Mouse (Mus musculus) midbrain, embryonic 16.5 days (tissue): ENCODE measurements around the gene Znrf1. TPM values are rescaled to one million over a fixed set of nuclear protein-coding genes. Genes with fewer than 3 reads are reported as not detected.
A peak's percentile ranks its signal among the peaks of the same experiment; 100 is the strongest.

Experiments used
- ATAC-seq: fragments of 200-750 bp; cut with Nextera tagmentation; 2 replicates; pipeline ENCODE4 v1.8.0; 2017; ENCODE audit warnings: moderate TSS enrichment
- H3K27ac ChIP-seq: fragments of 300-500 bp; sonication (generic); 2 replicates; pipeline ENCODE4 v1.5.1; 2014; ENCODE audit warnings: mild to moderate bottlenecking, low read length, mixed read lengths
- H3K27me3 ChIP-seq: fragments of 300-500 bp; sonication (generic); 2 replicates; pipeline ENCODE4 v1.6.1; 2014; ENCODE audit warnings: low read depth, low read length, mixed read lengths; ENCODE audit not compliant: control insufficient read depth, insufficient read depth
- H3K36me3 ChIP-seq: fragments of 300-500 bp; sonication (generic); 2 replicates; pipeline ENCODE4 v1.6.1; 2014; ENCODE audit warnings: mild to moderate bottlenecking, low read length, moderate library complexity, mixed read lengths; ENCODE audit not compliant: control insufficient read depth, insufficient read depth
- H3K4me1 ChIP-seq: fragments of 300-500 bp; sonication (generic); 2 replicates; pipeline ENCODE4 v1.6.1; 2014; ENCODE audit warnings: mild to moderate bottlenecking, low read length, mixed read lengths; ENCODE audit not compliant: control insufficient read depth, insufficient read depth
- H3K4me2 ChIP-seq: fragments of 300-500 bp; sonication (generic); 2 replicates; pipeline ENCODE4 v1.6.1; 2014; ENCODE audit warnings: mild to moderate bottlenecking, low read length, mixed read lengths
- H3K4me3 ChIP-seq: fragments of 300-500 bp; sonication (generic); 2 replicates; pipeline ENCODE4 v1.5.1; 2014; ENCODE audit warnings: low read depth, mild to moderate bottlenecking, low read length, moderate library complexity, mixed read lengths
- H3K9ac ChIP-seq: fragments of 300-500 bp; sonication (generic); 2 replicates; pipeline ENCODE4 v1.6.1; 2014; ENCODE audit warnings: low read depth, low read length, mixed read lengths
- H3K9me3 ChIP-seq: fragments of 300-500 bp; sonication (generic); replicated peaks from 2 replicates; pipeline ENCODE4 v1.6.1; 2014; ENCODE audit warnings: mild to moderate bottlenecking, low read length, mixed read lengths; ENCODE audit not compliant: control insufficient read depth, poor library complexity, severe bottlenecking
- WGBS: fragments of 180-500 bp; shearing (Covaris S2); extraction: QIAGEN DNeasy Blood & Tissue Kit; methylation state at CpG from one replicate; pipeline ENCODE4 v1.1.7; 2014; 5-methylcytosine and 5-hydroxymethylcytosine counted together
- polyA plus RNA-seq: library from polyadenylated mRNA; unstranded; fragments of >200 nt; fragmentation: Nextera tagmentation; extraction: Ambion mirVana; gene quantifications from 2 replicates; pipeline ENCODE4 v1.2.1, GENCODE M21; 2015

The Znrf1 gene
- polyA plus RNA-seq, 1 experiment from 2014 or later, result 73.4 TPM

- WGBS, result 32% methylated on average over 2 of the region's 2 CpGs
- Histone ChIP-seq H3K36me3 (peaks cover 5% of the 10 kb centered on the region; the same call in 1 of the 2 replicates), H3K27ac (no peak overlapping the region), H3K4me3 (no peak overlapping the region), H3K9me3 (no peaks in the 10 kb centered on the region), H3K9ac (no peak overlapping the region), H3K4me1 (no peaks in the 10 kb centered on the region), H3K4me2 (no peak overlapping the region), H3K27me3 (no peaks in the 10 kb centered on the region)
- no peak for ATAC-seq
Measured at GRCm38 (mm10) chr8:111508566-111508965, 27.3 kb upstream of the Znrf1 start.

DNA sequence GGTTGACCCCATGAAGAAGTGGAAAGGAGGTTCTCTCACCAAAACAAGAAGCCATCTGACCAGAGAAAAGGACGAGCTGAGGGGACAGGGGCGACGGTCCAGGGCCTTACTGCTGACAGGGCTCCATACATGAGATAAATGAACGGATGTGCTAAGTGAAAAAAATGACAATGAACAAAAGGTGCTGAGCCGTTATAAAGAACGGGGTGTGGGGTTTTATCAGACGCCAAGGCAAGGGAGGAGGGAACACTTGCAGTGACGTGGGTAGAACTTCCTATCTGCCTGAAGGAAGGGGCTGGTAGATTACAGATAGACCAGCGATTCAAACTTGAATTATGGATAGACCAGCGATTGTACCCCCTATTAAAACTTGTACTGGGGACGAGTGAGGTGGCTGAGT, 26.6 kb upstream of the Znrf1 start:
- Histone ChIP-seq H3K36me3 (peaks cover under 1% of the 10 kb centered on the region; the same call in 1 of the 2 replicates), H3K4me1 (no peaks in the 10 kb centered on the region), H3K27me3 (no peaks in the 10 kb centered on the region), H3K27ac (no peak overlapping the region), H3K4me2 (no peak overlapping the region), H3K9ac (no peak overlapping the region), H3K4me3 (no peak overlapping the region), H3K9me3 (no peaks in the 10 kb centered on the region)
- no peak for ATAC-seq
- 91% methylated on average over 11 of the region's 11 CpGs for WGBS

DNA sequence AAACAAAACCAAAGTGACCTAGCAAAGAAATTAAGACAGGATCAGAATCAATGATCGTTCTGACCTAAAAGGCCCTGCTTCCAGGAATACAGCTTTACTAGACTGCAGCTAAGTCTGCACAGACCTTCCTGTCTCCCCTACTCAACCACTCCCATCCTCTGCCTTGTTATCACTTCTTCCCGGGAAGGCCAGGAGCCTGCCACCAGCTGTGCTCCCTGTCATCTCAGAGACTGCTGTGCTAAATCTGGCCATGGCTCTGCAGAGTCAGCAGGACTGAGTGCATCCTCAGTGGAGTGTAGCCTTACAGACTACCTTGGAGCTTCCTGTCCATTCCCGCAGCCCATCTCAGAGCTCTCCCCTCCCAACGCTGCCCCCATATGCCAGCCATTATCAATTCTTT, 25.5 kb upstream of the Znrf1 start:
- no peaks in the 10 kb centered on the region for H3K9me3 ChIP-seq
- no peak overlapping the region for H3K4me2 ChIP-seq
- H3K4me3 ChIP-seq, result no peak overlapping the region
- H3K36me3 ChIP-seq, result no peaks in the 10 kb centered on the region
- H3K27ac ChIP-seq, result no peak overlapping the region
- H3K9ac ChIP-seq, result no peak overlapping the region
- 77% methylated on average over 4 of the region's 4 CpGs for WGBS
- no peaks in the 10 kb centered on the region for H3K4me1 ChIP-seq
- no peaks in the 10 kb centered on the region; the same call in 1 of the 2 replicates for H3K27me3 ChIP-seq
- no peak for ATAC-seq

DNA sequence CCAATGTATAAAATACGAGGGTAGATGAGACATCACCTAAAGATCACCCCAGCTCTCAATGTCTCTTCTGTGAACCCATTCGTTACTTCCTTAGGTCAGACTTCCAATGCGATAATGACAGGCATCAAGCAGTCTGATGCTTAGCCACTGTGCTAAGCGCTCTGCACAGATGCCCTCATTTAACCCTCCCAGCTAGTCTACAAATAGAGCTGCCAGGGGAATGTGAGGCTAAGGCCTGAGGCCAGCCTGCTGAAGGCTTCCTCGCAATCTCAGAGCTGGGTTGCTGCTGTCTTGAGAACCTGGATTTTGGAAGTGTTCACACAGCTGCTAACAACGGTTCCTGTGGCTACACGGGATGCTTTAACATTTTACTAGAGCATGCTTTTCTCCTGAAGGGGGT, 23.0 kb upstream of the Znrf1 start:
- H3K4me3 ChIP-seq, result no peak overlapping the region
- no peak overlapping the region for H3K27ac ChIP-seq
- 69% methylated on average over 7 of the region's 7 CpGs for WGBS
- H3K9me3 ChIP-seq, result no peaks in the 10 kb centered on the region
- ATAC-seq, result no peak
- no peaks in the 10 kb centered on the region for H3K4me1 ChIP-seq
- no peak overlapping the region for H3K9ac ChIP-seq
- no peaks in the 10 kb centered on the region; the same call in 1 of the 2 replicates for H3K27me3 ChIP-seq
- H3K36me3 ChIP-seq, result no peaks in the 10 kb centered on the region
- no peak overlapping the region for H3K4me2 ChIP-seq

- H3K27ac ChIP-seq, result no peak overlapping the region
- H3K9ac ChIP-seq, result no peak overlapping the region
- no peaks in the 10 kb centered on the region for H3K9me3 ChIP-seq
- no peaks in the 10 kb centered on the region; the same call in 1 of the 2 replicates for H3K27me3 ChIP-seq
- no peak for ATAC-seq
- WGBS, result 81% methylated on average over 8 of the region's 8 CpGs
- H3K4me1 ChIP-seq, result no peaks in the 10 kb centered on the region
- H3K4me3 ChIP-seq, result no peak overlapping the region
- no peak overlapping the region for H3K4me2 ChIP-seq
- H3K36me3 ChIP-seq, result no peaks in the 10 kb centered on the region
Measured at GRCm38 (mm10) chr8:111513446-111513845, 22.5 kb upstream of the Znrf1 start.

- Histone ChIP-seq H3K4me3 (no peak overlapping the region), H3K9ac (no peak overlapping the region), H3K36me3 (no peaks in the 10 kb centered on the region), H3K4me2 (no peak overlapping the region), H3K9me3 (no peaks in the 10 kb centered on the region), H3K27ac (no peak overlapping the region), H3K27me3 (no peaks in the 10 kb centered on the region; the same call in 1 of the 2 replicates), H3K4me1 (peaks cover 7% of the 10 kb centered on the region)
- no peak for ATAC-seq
- WGBS, result 80% methylated on average over 7 of the region's 7 CpGs
Measured at GRCm38 (mm10) chr8:111516451-111517035, 19.4 kb upstream of the Znrf1 start.

DNA sequence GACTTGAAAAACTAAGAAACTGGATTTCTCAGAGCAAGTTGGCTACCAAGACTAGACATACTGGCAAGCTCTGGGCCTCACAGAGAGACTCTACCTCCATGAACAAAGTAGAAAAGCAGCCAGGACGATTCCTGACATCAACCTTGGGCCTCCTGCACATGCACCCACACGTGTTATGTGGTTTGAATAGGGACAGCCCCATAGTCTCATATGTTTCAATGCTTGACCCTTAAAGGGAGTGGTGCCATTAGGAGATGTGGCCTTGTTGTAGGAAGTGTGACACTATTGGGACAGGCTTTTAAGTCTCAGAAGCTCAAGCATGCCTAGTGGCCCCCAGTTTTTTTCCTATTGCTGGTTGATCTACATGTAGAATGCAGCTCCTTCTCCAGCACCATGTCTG, 18.4 kb upstream of the Znrf1 start:
- Histone ChIP-seq H3K4me1 (peaks cover 7% of the 10 kb centered on the region), H3K4me2 (no peak overlapping the region), H3K27ac (no peak overlapping the region), H3K9ac (no peak overlapping the region), H3K27me3 (no peaks in the 10 kb centered on the region; the same call in 1 of the 2 replicates), H3K9me3 (no peaks in the 10 kb centered on the region), H3K4me3 (no peak overlapping the region), H3K36me3 (no peaks in the 10 kb centered on the region)
- ATAC-seq, result no peak
- 88% methylated on average over 2 of the region's 2 CpGs for WGBS

DNA sequence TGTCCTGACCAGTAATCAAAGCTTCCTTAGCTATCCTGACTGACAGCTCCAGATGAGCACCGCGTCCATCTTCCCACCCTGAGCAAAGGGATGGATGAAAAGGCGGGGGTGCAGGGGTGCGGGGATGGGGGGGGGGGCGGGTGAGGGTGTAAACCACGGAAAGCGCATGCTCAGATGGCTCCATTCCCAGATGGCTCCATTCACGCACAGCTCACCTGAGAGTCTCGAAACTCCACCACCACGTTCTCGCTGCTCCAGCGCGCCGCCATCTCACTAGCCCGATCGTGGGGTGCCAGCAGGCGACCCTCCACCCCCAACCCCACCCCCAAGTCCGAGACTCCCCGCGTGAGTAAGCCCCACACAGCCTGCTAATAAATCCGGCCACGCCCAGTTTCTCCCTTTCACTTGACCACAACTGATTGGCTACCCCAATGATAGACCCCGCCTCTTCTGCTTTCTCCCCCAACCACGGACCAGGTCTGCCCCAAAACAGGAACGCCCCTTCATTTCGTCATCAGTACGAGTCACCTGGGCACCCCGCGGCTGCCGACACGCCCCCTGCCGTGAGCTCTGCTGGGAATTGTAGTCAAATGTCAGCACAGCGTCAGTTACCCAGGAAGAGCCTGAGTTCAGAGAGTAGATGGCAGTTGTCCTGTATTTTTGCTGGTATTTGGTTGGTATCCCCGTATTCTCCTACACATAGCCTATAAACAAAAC, 14.0 kb upstream of the Znrf1 start, which contains the start of gene Wdr59:
Gene Wdr59, minus strand, starts transcription at position 380 of the 717 bp plus-strand sequence.
- Histone ChIP-seq H3K4me2 (peak within 1 kb of the TSS; percentile 62), H3K4me3 (peak within 1 kb of the TSS; percentile 57), H3K9me3 (no peaks in the 10 kb centered on the region), H3K27me3 (no peaks in the 10 kb centered on the region), H3K4me1 (peaks cover 7% of the 10 kb centered on the region), H3K9ac (peak within 1 kb of the TSS; percentile 68), H3K36me3 (no peaks in the 10 kb centered on the region), H3K27ac (peak within 1 kb of the TSS; percentile 69)
- peak; percentile 98 for ATAC-seq
- WGBS, result under 1% methylated on average over 34 of the region's 34 CpGs

DNA sequence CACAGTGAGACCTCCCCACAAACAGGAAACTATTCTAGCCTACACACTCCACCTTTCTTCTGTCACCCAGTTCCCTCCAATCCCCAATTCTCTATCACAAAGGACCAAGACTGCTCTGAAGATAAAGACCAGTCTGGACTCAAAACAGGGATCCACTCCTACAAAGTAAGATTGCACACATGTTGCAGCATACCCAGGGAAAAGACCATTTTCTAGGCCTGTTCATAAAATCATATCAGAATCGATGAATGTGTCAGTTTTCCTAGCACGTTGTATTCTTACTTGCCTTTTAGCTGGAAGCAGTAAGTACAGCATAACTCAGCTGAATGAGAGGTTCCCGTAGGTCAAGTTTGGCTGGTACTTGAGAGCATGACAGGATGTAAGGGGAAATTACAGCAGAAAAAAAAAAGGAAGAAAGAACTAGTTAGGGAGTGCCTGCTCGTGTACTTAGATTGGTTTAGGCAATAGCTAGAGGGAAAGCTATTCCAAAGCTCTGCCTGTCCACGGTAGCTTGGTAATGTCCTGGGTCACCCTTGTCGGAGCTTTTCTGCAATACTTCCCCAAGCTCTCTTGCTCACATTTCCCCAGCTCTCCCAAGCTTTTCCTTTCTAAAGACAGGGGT, 9.4 kb upstream of the Znrf1 start:
- H3K9ac ChIP-seq, result no peak overlapping the region
- no peak overlapping the region for H3K4me3 ChIP-seq
- H3K4me1 ChIP-seq, result no peaks in the 10 kb centered on the region
- H3K4me2 ChIP-seq, result no peak overlapping the region
- no peaks in the 10 kb centered on the region for H3K9me3 ChIP-seq
- WGBS, result 85% methylated on average over 6 of the region's 6 CpGs
- H3K27ac ChIP-seq, result no peak overlapping the region
- no peak for ATAC-seq
- no peaks in the 10 kb centered on the region for H3K36me3 ChIP-seq
- no peaks in the 10 kb centered on the region for H3K27me3 ChIP-seq
